ENCODE assay signal across 8 mouse cellular contexts in genomic region chr9:111056519-111056797, GRCm38 (mm10). TPM values are rescaled to one million over a fixed set of nuclear protein-coding genes. Genes with fewer than 3 reads are reported as not detected.
DNase-seq lines count a peak whose midpoint lies in the region; ATAC-seq and TF ChIP-seq lines count a peak whose summit lies in the region.

No protein-coding gene starts in this region.

- peak overlapping the region; percentile 69 for H3K27ac ChIP-seq in heart, postnatal 0 days (ENCODE audit: low read depth)
- peak overlapping the region; percentile 66 for H3K27ac ChIP-seq in MEL (ENCODE audit: control insufficient read depth, low read depth, low read length)
- H3K27ac ChIP-seq in hindbrain, embryonic 12.5 days, result no peak overlapping the region
- H3K27ac ChIP-seq in midbrain, embryonic 11.5 days (ENCODE audit: low read depth, low read length), result no peak overlapping the region

- TF ChIP-seq CTCF in heart, postnatal 0 days (IDR thresholded peaks at IDR 0.05; ENCODE audit: low read depth), result no peak
- TF ChIP-seq CTCF in MEL (IDR thresholded peaks at IDR 0.05 in 2 of 3, conservative IDR thresholded peaks at IDR 0.05 in 1 of 3; ENCODE audit: control insufficient read depth in 1 of 3, insufficient read depth in 1 of 3, low read depth in 2 of 3, low read length in 3 of 3, poor library complexity in 1 of 3, severe bottlenecking in 1 of 3), result no peak

- no peaks in the 10 kb centered on the region for H3K27me3 ChIP-seq in heart, postnatal 0 days (ENCODE audit: control insufficient read depth, insufficient read depth, low read length)
- peaks cover 0 to 2% of the 10 kb centered on the region in 2 experiments; a peak in 1 of 4 replicates for H3K27me3 ChIP-seq in MEL (ENCODE audit: control insufficient read depth in 1 of 2, insufficient read depth in 2 of 2, low read length in 2 of 2)
- H3K27me3 ChIP-seq in hindbrain, embryonic 12.5 days, result no peaks in the 10 kb centered on the region
- no peaks in the 10 kb centered on the region for H3K27me3 ChIP-seq in midbrain, embryonic 11.5 days (ENCODE audit: control insufficient read depth, insufficient read depth, low read length)

- DNase-seq in heart, postnatal 0 days (ENCODE audit: low spot score), result peak; percentile 38
- DNase-seq in heart, postnatal 10 days, result no peak
- peak; percentile 43 for DNase-seq in MEL (ENCODE audit: low read depth, low spot score)
- DNase-seq in midbrain, embryonic 11.5 days (ENCODE audit: low spot score, missing footprints), result no peak
- DNase-seq in adrenal gland, adult (ENCODE audit: inconsistent age in 2 of 2, low spot score in 1 of 2), result no peak
- DNase-seq in spleen, postnatal 4 days (ENCODE audit: low spot score in 2 of 2), result no peak
- DNase-seq in left cerebral cortex, adult 8-10 months (ENCODE audit: low spot score in 2 of 2), result no peak

- TF ChIP-seq POLR2A in MEL (IDR thresholded peaks at IDR 0.05; ENCODE audit: control insufficient read depth in 1 of 2, insufficient read depth in 1 of 2, low read depth in 1 of 2, low read length in 2 of 2, poor library complexity in 1 of 2), result no peak

- peaks cover 27% of the 10 kb centered on the region for H3K4me1 ChIP-seq in heart, postnatal 0 days (ENCODE audit: control insufficient read depth, insufficient read depth)
- peaks cover 0 to 29% of the 10 kb centered on the region in 2 experiments; a peak in 3 of 4 replicates for H3K4me1 ChIP-seq in MEL (ENCODE audit: control insufficient read depth in 1 of 2, insufficient read depth in 2 of 2, low read length in 2 of 2)
- H3K4me1 ChIP-seq in hindbrain, embryonic 12.5 days, result no peaks in the 10 kb centered on the region
- no peaks in the 10 kb centered on the region for H3K4me1 ChIP-seq in midbrain, embryonic 11.5 days (ENCODE audit: control insufficient read depth, insufficient read depth, low read length)

- peak overlapping the region; percentile 85 for H3K4me2 ChIP-seq in heart, postnatal 0 days (ENCODE audit: low read depth, low read length)
- H3K4me2 ChIP-seq in hindbrain, embryonic 12.5 days (replicated peaks), result peak overlapping the region; percentile 39
- peak overlapping the region; percentile 6; the same call in 1 of the 2 replicates for H3K4me2 ChIP-seq in midbrain, embryonic 11.5 days

- no peak for TF ChIP-seq RAD21 in MEL (IDR thresholded peaks at IDR 0.05; ENCODE audit: low read depth, low read length)

- H3K9ac ChIP-seq in heart, postnatal 0 days (replicated peaks; ENCODE audit: low read depth, low read length), result peak overlapping the region; percentile 52
- H3K9ac ChIP-seq in MEL (ENCODE audit: control insufficient read depth, low read depth, low read length, poor library complexity, severe bottlenecking), result peak overlapping the region; percentile 67
- H3K9ac ChIP-seq in hindbrain, embryonic 12.5 days, result no peak overlapping the region
- H3K9ac ChIP-seq in midbrain, embryonic 11.5 days (ENCODE audit: low read length), result no peak overlapping the region

- under 1% methylated on average over 11 of the region's 11 CpGs for WGBS in heart, postnatal 0 days
- 36% methylated on average over 11 of the region's 11 CpGs for WGBS in hindbrain, embryonic 12.5 days
- 36% methylated on average over 11 of the region's 11 CpGs for WGBS in midbrain, embryonic 11.5 days

- TF ChIP-seq EP300 in heart, postnatal 0 days (IDR thresholded peaks at IDR 0.05; ENCODE audit: low read depth), result no peak
- TF ChIP-seq EP300 in MEL (IDR thresholded peaks at IDR 0.05; ENCODE audit: low read depth in 1 of 2, low read length in 2 of 2), result no peak

- no peaks in the 10 kb centered on the region for H3K36me3 ChIP-seq in heart, postnatal 0 days (replicated peaks; ENCODE audit: control insufficient read depth, insufficient read depth, low read length)
- peaks cover 0 to 9% of the 10 kb centered on the region in 2 experiments; a peak in 1 of 4 replicates for H3K36me3 ChIP-seq in MEL (ENCODE audit: control insufficient read depth in 1 of 2, insufficient read depth in 2 of 2, low read length in 2 of 2)
- no peaks in the 10 kb centered on the region for H3K36me3 ChIP-seq in hindbrain, embryonic 12.5 days
- no peaks in the 10 kb centered on the region for H3K36me3 ChIP-seq in midbrain, embryonic 11.5 days (ENCODE audit: control insufficient read depth, insufficient read depth, low read length)

- no peaks in the 10 kb centered on the region for H3K79me2 ChIP-seq in MEL (ENCODE audit: control insufficient read depth, insufficient read depth, low read length, poor library complexity)

- no peaks in the 10 kb centered on the region for H3K9me3 ChIP-seq in heart, postnatal 0 days (replicated peaks; ENCODE audit: control insufficient read depth, low read length)
- H3K9me3 ChIP-seq in MEL (replicated peaks; ENCODE audit: insufficient read depth, low read length), result no peaks in the 10 kb centered on the region
- H3K9me3 ChIP-seq in hindbrain, embryonic 12.5 days (replicated peaks), result no peaks in the 10 kb centered on the region
- H3K9me3 ChIP-seq in midbrain, embryonic 11.5 days (ENCODE audit: control insufficient read depth, low read length), result no peaks in the 10 kb centered on the region

- intact Hi-C loops in heart, postnatal 10 days (cut with DNase I), result loop anchor here (5.0 kb wide), 1 partner anchor 59 kb away; no protein-coding TSS in a partner anchor

- peak overlapping the region; percentile 55 for H3K4me3 ChIP-seq in heart, postnatal 0 days (ENCODE audit: low read depth, low read length)
- H3K4me3 ChIP-seq in MEL (ENCODE audit: control insufficient read depth in 1 of 2, insufficient read depth in 1 of 2, low read depth in 2 of 2, low read length in 2 of 2), result peak overlapping the region; percentile 85 to 86
- peak overlapping the region; percentile 10; the same call in 1 of the 2 replicates for H3K4me3 ChIP-seq in hindbrain, embryonic 12.5 days
- peak overlapping the region; percentile 2; the same call in 1 of the 2 replicates for H3K4me3 ChIP-seq in midbrain, embryonic 11.5 days (ENCODE audit: low read depth, low read length)

- ATAC-seq in heart, postnatal 0 days (ENCODE audit: insufficient read depth, low read depth), result no peak
- ATAC-seq in hindbrain, embryonic 12.5 days (ENCODE audit: low FRiP score), result no peak
- ATAC-seq in midbrain, embryonic 11.5 days (ENCODE audit: low FRiP score), result no peak

TF ChIP-seq in MEL, 35 proteins besides CTCF, POLR2A, EP300 and RAD21:
- TF ChIP-seq NRF1 (IDR thresholded peaks at IDR 0.05; ENCODE audit: insufficient read depth, low read depth, low read length, poor library complexity, severe bottlenecking) (no peak), NELFE (IDR thresholded peaks at IDR 0.05; ENCODE audit: low read depth, low read length) (no peak), CHD2 (IDR thresholded peaks at IDR 0.05; ENCODE audit: low read length) (no peak), MEF2A (IDR thresholded peaks at IDR 0.05; ENCODE audit: extremely low read depth, insufficient replicate concordance, low read depth, low read length, poor library complexity, severe bottlenecking) (no peak), UBTF (IDR thresholded peaks at IDR 0.05; ENCODE audit: borderline replicate concordance, insufficient read depth, low read depth, low read length) (no peak), POLR2AphosphoS2 (IDR thresholded peaks at IDR 0.05; ENCODE audit: low read length) (no peak), SIN3A (IDR thresholded peaks at IDR 0.05; ENCODE audit: low read length) (no peak), GABPA (IDR thresholded peaks at IDR 0.05; ENCODE audit: low read depth, low read length) (no peak), USF2 (IDR thresholded peaks at IDR 0.05; ENCODE audit: borderline replicate concordance in 1 of 2, insufficient read depth in 1 of 2, low read depth in 1 of 2, low read length in 2 of 2) (no peak), USF1 (IDR thresholded peaks at IDR 0.05; ENCODE audit: low read depth, low read length) (no peak), MYC (IDR thresholded peaks at IDR 0.05; ENCODE audit: low read depth, low read length) (no peak), ZMIZ1 (IDR thresholded peaks at IDR 0.05; ENCODE audit: low read depth, low read length) (no peak), MXI1 (IDR thresholded peaks at IDR 0.05; ENCODE audit: low read depth, low read length) (no peak), ZNF384 (IDR thresholded peaks at IDR 0.05; ENCODE audit: low read depth, low read length) (no peak), TCF12 (IDR thresholded peaks at IDR 0.05; ENCODE audit: low read depth, low read length) (no peak), ZKSCAN1 (IDR thresholded peaks at IDR 0.05; ENCODE audit: low read depth, low read length) (no peak)

RNA-seq across cellular contexts. Expression of gene Ccrl2, which starts 0.9 kb away (rescaled TPM):
- total RNA-seq in heart, postnatal 0 days (2014; rRNA removed; ENCODE audit: low replicate concordance), result 7.6 and 8.5 TPM in 2 replicates
- polyA plus RNA-seq in heart, postnatal 0 days (2015; fragmentation: Nextera tagmentation; extraction: Ambion mirVana), result 9.9 and 11.6 TPM in 2 replicates
- total RNA-seq in heart, postnatal 10 days (2021), result 1 to 10 TPM; 6.4 to 7.4 TPM
- total RNA-seq in MEL (2012; rRNA removed), result 0.19 and 0.23 TPM in 2 replicates
- under 1 TPM in 1 of 2 experiments, not detected in 1; 0.75 TPM for polyA plus RNA-seq in MEL (2012; ENCODE audit: insufficient read depth in 1 of 2, insufficient read length in 2 of 2, low read depth in 1 of 2, low replicate concordance in 2 of 2, missing spikeins in 1 of 2)
- polyA plus RNA-seq in hindbrain, embryonic 12.5 days (2016; fragmentation: Nextera tagmentation; extraction: Ambion mirVana), result 0.97 and 1.4 TPM in 2 replicates
- polyA plus RNA-seq in midbrain, embryonic 11.5 days (2014; fragmentation: Nextera tagmentation; extraction: Ambion mirVana), result 1.9 and 2.1 TPM in 2 replicates
- total RNA-seq in left cerebral cortex, adult 8-10 months (2022), result 1 to 10 TPM in 1 of 4 experiments, under 1 TPM in 3; 0.51 to 1.5 (median 0.84) TPM

RNA-seq across cellular contexts. Expression of gene Ltf, which starts 37.4 kb away (rescaled TPM):
- 3.3 and 25.2 TPM in 2 replicates for total RNA-seq in heart, postnatal 0 days (2014; rRNA removed; ENCODE audit: low replicate concordance)
- 0.72 and 1.5 TPM in 2 replicates for polyA plus RNA-seq in heart, postnatal 0 days (2015; fragmentation: Nextera tagmentation; extraction: Ambion mirVana)
- 1 to 10 TPM in 1 of 2 experiments, under 1 TPM in 1; 0.72 to 2.3 TPM for total RNA-seq in heart, postnatal 10 days (2021)
- not detected in 2 replicates for total RNA-seq in MEL (2012; rRNA removed)
- under 1 TPM in 1 of 2 experiments, not detected in 1; 0.11 TPM for polyA plus RNA-seq in MEL (2012; ENCODE audit: insufficient read depth in 1 of 2, insufficient read length in 2 of 2, low read depth in 1 of 2, low replicate concordance in 2 of 2, missing spikeins in 1 of 2)
- polyA plus RNA-seq in hindbrain, embryonic 12.5 days (2016; fragmentation: Nextera tagmentation; extraction: Ambion mirVana), result 1.8 and 2.4 TPM in 2 replicates
- 0.27 and 0.44 TPM in 2 replicates for polyA plus RNA-seq in midbrain, embryonic 11.5 days (2014; fragmentation: Nextera tagmentation; extraction: Ambion mirVana)
- total RNA-seq in left cerebral cortex, adult 8-10 months (2022), result not detected

Comparison
In these comparisons a context has a peak if more than half of its experiments do, and no peak if none do; other contexts are left out.
1. DNase-seq: peak in heart, postnatal 0 days (single experiment) and MEL (single experiment); none in heart, postnatal 10 days (0 of 2), midbrain, embryonic 11.5 days (single experiment), adrenal gland, adult (0 of 2), spleen, postnatal 4 days (0 of 2) and left cerebral cortex, adult 8-10 months (0 of 2).
2. H3K27ac ChIP-seq: peak in heart, postnatal 0 days (single experiment) and MEL (single experiment); none in hindbrain, embryonic 12.5 days (single experiment) and midbrain, embryonic 11.5 days (single experiment).
3. H3K4me2 ChIP-seq: peak in every context shown above with its lines; median percentile 85 in heart, postnatal 0 days; 39 in hindbrain, embryonic 12.5 days; 6 in midbrain, embryonic 11.5 days.
4. H3K4me3 ChIP-seq: peak in every context shown above with its lines; median percentile 86 in MEL; 55 in heart, postnatal 0 days; 10 in hindbrain, embryonic 12.5 days; 2 in midbrain, embryonic 11.5 days.
5. H3K9ac ChIP-seq: peak in heart, postnatal 0 days (single experiment) and MEL (single experiment); none in hindbrain, embryonic 12.5 days (single experiment) and midbrain, embryonic 11.5 days (single experiment).